Mouse (Mus musculus): ENCODE measurements around the gene Iqcn. TPM values are rescaled to one million over a fixed set of nuclear protein-coding genes. Genes with fewer than 3 reads are reported as not detected.

Gene Iqcn
- total and polyA plus RNA-seq, 2 experiments from 2014 or later = 0.05 TPM

DNA sequence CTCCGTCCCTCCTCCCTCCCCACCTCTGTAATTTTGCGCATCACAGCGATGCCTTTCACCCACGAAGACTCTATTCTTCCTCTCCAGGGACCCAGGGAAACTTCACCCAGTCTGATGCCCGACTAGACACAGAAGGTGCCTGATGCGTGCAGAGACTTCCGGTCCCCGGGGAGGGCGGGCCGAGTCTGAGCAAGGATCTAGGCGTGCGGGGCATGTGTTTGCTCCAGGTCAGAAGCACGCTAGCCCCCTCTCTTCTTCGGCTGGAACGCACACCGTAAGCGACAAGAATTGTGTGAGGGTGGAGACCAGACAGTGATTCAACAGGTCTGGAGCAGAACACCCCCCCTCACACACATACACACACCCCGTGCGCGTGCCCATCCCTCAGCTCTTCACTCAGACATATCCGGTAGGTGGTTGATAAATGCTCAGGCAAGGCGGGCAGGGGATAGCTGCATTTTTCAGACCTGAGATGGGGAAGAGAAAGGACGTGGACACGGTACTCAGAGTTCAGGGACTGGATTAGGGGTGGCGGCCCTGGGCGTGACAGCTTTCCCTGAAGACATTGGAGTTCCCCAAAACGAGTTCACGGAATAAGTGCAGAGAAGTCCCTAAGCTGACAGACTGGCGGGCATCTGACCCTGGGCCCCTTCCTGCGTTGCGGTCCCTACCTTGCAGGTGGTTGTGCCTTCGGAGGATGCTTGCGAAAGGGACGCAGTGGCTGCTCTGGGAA lies 62.7 kb downstream of the Iqcn start:
- Histone ChIP-seq H3K27ac (no peak overlapping the region), H3K4me2 (ENCODE audit: low read depth, low read length) (peak overlapping the region; percentile 50), H3K9ac (replicated peaks; ENCODE audit: low read length) (peak overlapping the region; percentile 40), H3K4me3 (ENCODE audit: low read length) (peak overlapping the region; percentile 20), H3K27me3 (ENCODE audit: insufficient read depth, low read length) (no peaks in the 10 kb centered on the region), H3K4me1 (ENCODE audit: insufficient read depth, low read length) (peaks cover 9% of the 10 kb centered on the region; the same call in 1 of the 2 replicates), H3K36me3 (ENCODE audit: insufficient read depth, low read length) (peaks cover 28% of the 10 kb centered on the region), H3K9me3 (ENCODE audit: low read length) (no peaks in the 10 kb centered on the region)
- no peak for DNase-seq (ENCODE audit: low spot score)
- TF ChIP-seq CTCF (IDR thresholded peaks at IDR 0.05; ENCODE audit: low read depth) = no peak
- ATAC-seq = no peak
- WGBS = 4% methylated on average over 34 of the region's 34 CpGs

DNA sequence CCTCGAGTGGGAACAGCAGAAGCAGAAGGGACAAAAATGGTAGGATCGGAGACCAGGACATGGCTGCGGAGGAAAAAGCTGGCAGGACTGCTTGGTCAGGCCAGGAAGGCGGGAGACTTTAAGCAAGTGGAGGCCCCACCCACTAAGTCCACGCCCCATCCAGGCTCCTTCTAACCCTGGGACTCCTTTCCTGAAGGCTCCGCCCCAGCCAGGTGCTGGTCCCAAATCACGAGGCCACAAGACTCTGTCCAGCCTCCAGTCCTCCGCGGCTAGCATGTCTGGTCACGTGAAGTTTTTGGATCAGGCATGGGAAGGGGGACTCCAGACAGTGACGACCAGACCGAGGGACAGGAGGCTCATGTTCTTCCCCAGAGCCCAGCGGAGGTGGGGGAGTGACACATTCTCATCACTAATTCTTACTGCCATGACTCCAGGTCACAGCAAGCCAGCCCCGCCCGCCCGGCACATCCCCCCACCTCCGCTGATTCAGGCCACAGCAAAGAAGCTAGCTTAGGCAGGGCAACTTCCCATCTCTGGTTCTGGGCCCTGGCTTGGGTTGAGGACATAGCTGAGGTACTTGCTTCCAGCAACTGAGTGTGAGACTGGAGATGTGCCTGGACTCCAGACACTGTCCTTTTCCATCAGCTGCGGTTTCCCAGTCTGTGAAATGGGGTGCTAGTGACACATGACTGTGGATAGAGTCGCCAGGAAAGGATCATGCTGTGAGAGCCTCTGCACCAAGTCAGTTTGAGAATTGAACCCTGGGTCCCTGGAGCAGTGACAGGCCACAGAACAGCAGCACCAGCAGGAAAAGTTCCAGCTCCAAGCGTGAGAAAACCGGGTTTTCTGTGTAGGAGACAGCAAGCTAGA lies 63.5 kb downstream of the Iqcn start:
- WGBS = 10% methylated on average over 21 of the region's 21 CpGs
- ATAC-seq (0 out of 2 replicates have a peak, but pooled peaks have one; percentile 5), DNase-seq (ENCODE audit: low spot score) (peak; percentile 41)
- H3K27me3 ChIP-seq (ENCODE audit: insufficient read depth, low read length) = no peaks in the 10 kb centered on the region
- H3K27ac ChIP-seq = no peak overlapping the region; the same call in 1 of the 2 replicates
- peak overlapping the region; percentile 20 for H3K4me3 ChIP-seq (ENCODE audit: low read length)
- H3K36me3 ChIP-seq (ENCODE audit: insufficient read depth, low read length) = peaks cover 35% of the 10 kb centered on the region
- no peak for TF ChIP-seq CTCF (IDR thresholded peaks at IDR 0.05; ENCODE audit: low read depth)
- peak overlapping the region; percentile 40 for H3K9ac ChIP-seq (replicated peaks; ENCODE audit: low read length)
- H3K4me2 ChIP-seq (ENCODE audit: low read depth, low read length) = peak overlapping the region; percentile 50
- no peaks in the 10 kb centered on the region for H3K9me3 ChIP-seq (ENCODE audit: low read length)
- peaks cover 9% of the 10 kb centered on the region; the same call in 1 of the 2 replicates for H3K4me1 ChIP-seq (ENCODE audit: insufficient read depth, low read length)

Other genes with a start within 250 kb of the Iqcn start
- 61.8 and 65.4 TPM in 2 replicates for gene Klhl26, start 226.5 kb upstream of the Iqcn start, total RNA-seq (2014; rRNA removed)
- 33.6 and 35.8 TPM in 2 replicates for gene Klhl26, start 226.5 kb upstream of the Iqcn start, polyA plus RNA-seq (2015; fragmentation: Nextera tagmentation; extraction: Ambion mirVana)
- 196 and 198 TPM in 2 replicates for gene Tmem59l, start 216.1 kb upstream of the Iqcn start, total RNA-seq (2014; rRNA removed)
- 191 and 205 TPM in 2 replicates for gene Tmem59l, start 216.1 kb upstream of the Iqcn start, polyA plus RNA-seq (2015; fragmentation: Nextera tagmentation; extraction: Ambion mirVana)
- gene Crlf1, start 210.3 kb upstream of the Iqcn start, total RNA-seq (2014; rRNA removed) = 6.5 and 26.7 TPM in 2 replicates
- 16.3 and 17.3 TPM in 2 replicates for gene Crlf1, start 210.3 kb upstream of the Iqcn start, polyA plus RNA-seq (2015; fragmentation: Nextera tagmentation; extraction: Ambion mirVana)
- gene Rex1bd, start 196.7 kb upstream of the Iqcn start, total RNA-seq (2014; rRNA removed) = 140 TPM in 2 replicates
- 188 and 190 TPM in 2 replicates for gene Rex1bd, start 196.7 kb upstream of the Iqcn start, polyA plus RNA-seq (2015; fragmentation: Nextera tagmentation; extraction: Ambion mirVana)
- 510 and 535 TPM in 2 replicates for gene Uba52, start 192.7 kb upstream of the Iqcn start, total RNA-seq (2014; rRNA removed)
- gene Uba52, start 192.7 kb upstream of the Iqcn start, polyA plus RNA-seq (2015; fragmentation: Nextera tagmentation; extraction: Ambion mirVana) = 717 and 784 TPM in 2 replicates
- gene Fkbp8, start 175.7 kb upstream of the Iqcn start, total RNA-seq (2014; rRNA removed) = 532 and 593 TPM in 2 replicates
- gene Fkbp8, start 175.7 kb upstream of the Iqcn start, polyA plus RNA-seq (2015; fragmentation: Nextera tagmentation; extraction: Ambion mirVana) = 343 and 360 TPM in 2 replicates
- gene Kxd1, start 175.5 kb upstream of the Iqcn start, total RNA-seq (2014; rRNA removed) = 48.7 and 56.8 TPM in 2 replicates
- 53.8 and 56.6 TPM in 2 replicates for gene Kxd1, start 175.5 kb upstream of the Iqcn start, polyA plus RNA-seq (2015; fragmentation: Nextera tagmentation; extraction: Ambion mirVana)
- 15.6 and 16.7 TPM in 2 replicates for gene Ell, start 164.0 kb upstream of the Iqcn start, total RNA-seq (2014; rRNA removed)
- gene Ell, start 164.0 kb upstream of the Iqcn start, polyA plus RNA-seq (2015; fragmentation: Nextera tagmentation; extraction: Ambion mirVana) = 10.0 and 10.8 TPM in 2 replicates
- 152 and 207 TPM in 2 replicates for gene Isyna1, start 109.1 kb upstream of the Iqcn start, total RNA-seq (2014; rRNA removed)
- 99.3 and 113 TPM in 2 replicates for gene Isyna1, start 109.1 kb upstream of the Iqcn start, polyA plus RNA-seq (2015; fragmentation: Nextera tagmentation; extraction: Ambion mirVana)
- gene Ssbp4, start 94.6 kb upstream of the Iqcn start, total RNA-seq (2014; rRNA removed) = 248 and 349 TPM in 2 replicates
- 188 and 189 TPM in 2 replicates for gene Ssbp4, start 94.6 kb upstream of the Iqcn start, polyA plus RNA-seq (2015; fragmentation: Nextera tagmentation; extraction: Ambion mirVana)
- gene Lrrc25, start 87.3 kb upstream of the Iqcn start, total RNA-seq (2014; rRNA removed) = 0.65 and 3.3 TPM in 2 replicates
- 1.3 and 1.5 TPM in 2 replicates for gene Lrrc25, start 87.3 kb upstream of the Iqcn start, polyA plus RNA-seq (2015; fragmentation: Nextera tagmentation; extraction: Ambion mirVana)
- gene Gdf15, start 71.0 kb upstream of the Iqcn start, total RNA-seq (2014; rRNA removed) = 1.7 TPM in 1 of 2 replicates, not detected in the other
- gene Gdf15, start 71.0 kb upstream of the Iqcn start, polyA plus RNA-seq (2015; fragmentation: Nextera tagmentation; extraction: Ambion mirVana) = 0.25 and 0.41 TPM in 2 replicates
- 65.7 and 68.4 TPM in 2 replicates for gene Pgpep1, start 43.1 kb upstream of the Iqcn start, total RNA-seq (2014; rRNA removed)
- gene Pgpep1, start 43.1 kb upstream of the Iqcn start, polyA plus RNA-seq (2015; fragmentation: Nextera tagmentation; extraction: Ambion mirVana) = 44.2 and 56.5 TPM in 2 replicates
- gene Lsm4, start 30.2 kb upstream of the Iqcn start, total RNA-seq (2014; rRNA removed) = 301 and 453 TPM in 2 replicates
- 188 and 190 TPM in 2 replicates for gene Lsm4, start 30.2 kb upstream of the Iqcn start, polyA plus RNA-seq (2015; fragmentation: Nextera tagmentation; extraction: Ambion mirVana)
- gene Jund, start 4.5 kb upstream of the Iqcn start, total RNA-seq (2014; rRNA removed) = 486 and 650 TPM in 2 replicates
- gene Jund, start 4.5 kb upstream of the Iqcn start, polyA plus RNA-seq (2015; fragmentation: Nextera tagmentation; extraction: Ambion mirVana) = 90.4 and 96.3 TPM in 2 replicates
- not detected in 2 replicates for gene Gm3336, start 15.1 kb downstream of the Iqcn start, total RNA-seq (2014; rRNA removed)
- not detected in 2 replicates for gene Gm3336, start 15.1 kb downstream of the Iqcn start, polyA plus RNA-seq (2015; fragmentation: Nextera tagmentation; extraction: Ambion mirVana)
- gene Pde4c, start 20.3 kb downstream of the Iqcn start, total RNA-seq (2014; rRNA removed) = 0.26 and 0.72 TPM in 2 replicates
- gene Pde4c, start 20.3 kb downstream of the Iqcn start, polyA plus RNA-seq (2015; fragmentation: Nextera tagmentation; extraction: Ambion mirVana) = 0.20 and 0.31 TPM in 2 replicates
- gene Rab3a, start 51.2 kb downstream of the Iqcn start, total RNA-seq (2014; rRNA removed) = 610 and 693 TPM in 2 replicates
- 693 and 724 TPM in 2 replicates for gene Rab3a, start 51.2 kb downstream of the Iqcn start, polyA plus RNA-seq (2015; fragmentation: Nextera tagmentation; extraction: Ambion mirVana)
- 37.2 and 53.9 TPM in 2 replicates for gene Mpv17l2, start 57.5 kb downstream of the Iqcn start, total RNA-seq (2014; rRNA removed)
- 56.1 and 63.3 TPM in 2 replicates for gene Mpv17l2, start 57.5 kb downstream of the Iqcn start, polyA plus RNA-seq (2015; fragmentation: Nextera tagmentation; extraction: Ambion mirVana)
- 162 and 176 TPM in 2 replicates for gene Pik3r2, start 73.3 kb downstream of the Iqcn start, total RNA-seq (2014; rRNA removed)
- gene Pik3r2, start 73.3 kb downstream of the Iqcn start, polyA plus RNA-seq (2015; fragmentation: Nextera tagmentation; extraction: Ambion mirVana) = 101 and 103 TPM in 2 replicates
- 35.2 and 42.1 TPM in 2 replicates for gene Mast3, start 101.6 kb downstream of the Iqcn start, total RNA-seq (2014; rRNA removed)
- gene Mast3, start 101.6 kb downstream of the Iqcn start, polyA plus RNA-seq (2015; fragmentation: Nextera tagmentation; extraction: Ambion mirVana) = 16.2 and 16.7 TPM in 2 replicates
- not detected in 2 replicates for gene Il12rb1, start 105.0 kb downstream of the Iqcn start, total RNA-seq (2014; rRNA removed)
- gene Il12rb1, start 105.0 kb downstream of the Iqcn start, polyA plus RNA-seq (2015; fragmentation: Nextera tagmentation; extraction: Ambion mirVana) = not detected in 2 replicates
- 12.1 and 17.1 TPM in 2 replicates for gene Arrdc2, start 136.3 kb downstream of the Iqcn start, total RNA-seq (2014; rRNA removed)
- gene Arrdc2, start 136.3 kb downstream of the Iqcn start, polyA plus RNA-seq (2015; fragmentation: Nextera tagmentation; extraction: Ambion mirVana) = 4.6 and 4.9 TPM in 2 replicates
- 29.8 and 33.6 TPM in 2 replicates for gene Kcnn1, start 159.8 kb downstream of the Iqcn start, total RNA-seq (2014; rRNA removed)
- 7.8 and 10.8 TPM in 2 replicates for gene Kcnn1, start 159.8 kb downstream of the Iqcn start, polyA plus RNA-seq (2015; fragmentation: Nextera tagmentation; extraction: Ambion mirVana)
- 36.0 and 45.1 TPM in 2 replicates for gene Ccdc124, start 170.5 kb downstream of the Iqcn start, total RNA-seq (2014; rRNA removed)
- 145 and 154 TPM in 2 replicates for gene Ccdc124, start 170.5 kb downstream of the Iqcn start, polyA plus RNA-seq (2015; fragmentation: Nextera tagmentation; extraction: Ambion mirVana)
- gene Slc5a5, start 189.3 kb downstream of the Iqcn start, total RNA-seq (2014; rRNA removed) = 2.5 and 2.8 TPM in 2 replicates
- 4.2 and 4.3 TPM in 2 replicates for gene Slc5a5, start 189.3 kb downstream of the Iqcn start, polyA plus RNA-seq (2015; fragmentation: Nextera tagmentation; extraction: Ambion mirVana)
- gene Rpl18a, start 194.0 kb downstream of the Iqcn start, total RNA-seq (2014; rRNA removed) = 1,411 and 1,940 TPM in 2 replicates
- gene Rpl18a, start 194.0 kb downstream of the Iqcn start, polyA plus RNA-seq (2015; fragmentation: Nextera tagmentation; extraction: Ambion mirVana) = 2,686 and 2,710 TPM in 2 replicates
- 98.1 and 98.6 TPM in 2 replicates for gene Map1s, start 202.5 kb downstream of the Iqcn start, total RNA-seq (2014; rRNA removed)
- gene Map1s, start 202.5 kb downstream of the Iqcn start, polyA plus RNA-seq (2015; fragmentation: Nextera tagmentation; extraction: Ambion mirVana) = 52.3 and 54.4 TPM in 2 replicates